Mouse (Mus musculus) splenic B cell, adult 2 months (primary cell): ENCODE measurements around the gene Mrgprb5.
"Not testable (repeated sequence)": the region's sequence is repeated elsewhere in the genome, so short reads cannot be mapped to it uniquely, and the experiment has no call there.

Experiments used
- DNase-seq: peaks from one replicate; pipeline ENCODE4 v3.0.0-alpha.2; 2011; ENCODE audit warnings: low read depth, low spot score
- H3K27me3 ChIP-seq: 2 replicates; pipeline ENCODE4 v1.6.1; 2012; ENCODE audit warnings: mild to moderate bottlenecking, low read length, moderate library complexity, mixed read lengths; ENCODE audit not compliant: control insufficient read depth, poor library complexity, insufficient read depth, severe bottlenecking
- H3K36me3 ChIP-seq: 2 replicates; pipeline ENCODE4 v1.6.1; 2012; ENCODE audit warnings: mild to moderate bottlenecking, low read length, moderate library complexity, mixed read lengths; ENCODE audit not compliant: control insufficient read depth, poor library complexity, insufficient read depth, severe bottlenecking

Gene Mrgprb5

DNA sequence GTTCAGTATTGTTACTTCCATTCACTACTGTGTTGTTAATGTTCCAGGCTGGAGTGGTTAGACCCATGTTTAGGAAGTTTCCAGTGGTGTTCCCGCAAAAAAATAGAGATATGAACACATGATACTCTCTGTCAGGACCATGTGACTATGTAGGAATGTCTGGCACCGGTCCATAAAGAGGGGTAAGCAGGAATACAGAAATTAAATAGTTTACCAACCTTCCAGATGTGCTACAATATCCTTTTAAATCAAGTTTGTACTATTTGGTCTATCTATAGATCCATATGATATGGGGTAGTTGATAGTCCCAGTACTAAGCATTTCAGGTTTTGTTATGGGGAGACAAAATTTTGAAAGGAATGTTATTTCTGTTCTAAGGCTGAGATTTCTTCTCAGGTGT lies at the start of gene Mrgprb5:
Mrgprb5 (minus strand) TSS at position 101 of the 400 bp plus-strand sequence.
- no peaks in the 10 kb centered on the region for H3K27me3 ChIP-seq
- no peaks in the 10 kb centered on the region for H3K36me3 ChIP-seq
- DNase-seq = no peak

- Histone ChIP-seq H3K27me3 (no peaks in the 10 kb centered on the region), H3K36me3 (no peaks in the 10 kb centered on the region)
- DNase-seq = no peak
Measured at GRCm38 (mm10) chr7:48199188-48199587, 30.4 kb upstream of the Mrgprb5 start, which contains the start of gene Mrgprb4. Gene Mrgprb4 (minus strand): TSS chr7:48199288.

DNA sequence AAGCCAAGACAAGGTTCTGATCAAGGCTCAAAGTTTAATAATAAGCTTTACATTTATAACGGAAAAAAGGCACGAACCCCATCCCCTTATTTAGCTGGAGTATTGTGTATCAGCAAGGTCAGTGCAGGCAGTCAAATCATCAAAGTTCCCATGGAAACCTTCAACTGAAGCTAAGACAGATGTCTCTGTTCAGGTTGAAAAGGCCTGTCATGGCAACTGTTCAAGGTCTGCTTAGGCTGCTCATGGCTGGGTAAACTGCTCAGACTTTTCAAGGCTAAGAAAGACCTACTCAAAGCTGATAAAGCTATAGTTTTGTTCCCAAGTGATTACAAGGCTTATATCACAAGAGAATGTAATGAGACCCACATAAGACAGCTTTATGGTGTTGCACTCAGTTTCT lies 1.3 kb downstream of the Mrgprb5 start:
- DNase-seq = no peak
- H3K27me3 ChIP-seq = no peaks in the 10 kb centered on the region
- no peaks in the 10 kb centered on the region for H3K36me3 ChIP-seq

GRCm38 (mm10) chr7:48138248-48138702 lies 30.5 kb downstream of the Mrgprb5 start:
- Histone ChIP-seq H3K27me3 (no peaks in the 10 kb centered on the region), H3K36me3 (no peaks in the 10 kb centered on the region)
- DNase-seq = peak; percentile 67

GRCm38 (mm10) chr7:48137216-48138077 lies 31.4 kb downstream of the Mrgprb5 start:
- H3K27me3 ChIP-seq = no peaks in the 10 kb centered on the region
- no peaks in the 10 kb centered on the region for H3K36me3 ChIP-seq
- peak; percentile 63 for DNase-seq

GRCm38 (mm10) chr7:48132674-48133073 lies 36.1 kb downstream of the Mrgprb5 start:
- H3K36me3 ChIP-seq = no peaks in the 10 kb centered on the region
- no peaks in the 10 kb centered on the region for H3K27me3 ChIP-seq

GRCm38 (mm10) chr7:48132247-48132646 lies 36.6 kb downstream of the Mrgprb5 start:
- H3K27me3 ChIP-seq, H3K36me3 ChIP-seq, DNase-seq: not testable (repeated sequence)

More at GRCm38 (mm10) chr7:48132674-48133073, 36.1 kb downstream of the Mrgprb5 start:
- no peak for DNase-seq

- not testable (repeated sequence) for DNase-seq, H3K27me3 ChIP-seq
Measured at GRCm38 (mm10) chr7:48131820-48132219, 37.0 kb downstream of the Mrgprb5 start.

DNA sequence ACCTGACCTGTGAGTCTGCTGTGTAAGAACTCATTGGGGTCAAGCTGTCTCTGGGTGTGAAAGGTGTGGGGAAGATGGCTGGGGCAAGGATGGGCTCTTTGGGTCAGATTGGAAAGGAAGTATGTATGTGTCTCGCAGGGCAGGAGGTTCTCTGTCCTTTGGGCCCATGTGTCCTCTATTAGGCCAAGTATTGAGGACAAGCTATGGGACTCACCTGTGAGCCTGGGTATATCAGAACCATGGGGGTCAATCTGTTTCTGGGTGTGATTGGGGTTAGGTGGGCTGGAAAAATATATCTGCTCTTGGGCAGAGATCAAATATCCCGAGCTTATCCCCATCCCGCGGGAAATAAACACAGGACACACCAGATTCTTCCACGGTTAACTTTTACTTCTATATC lies 45.0 kb downstream of the Mrgprb5 start:
- DNase-seq = no peak
- no peaks in the 10 kb centered on the region for H3K27me3 ChIP-seq
- H3K36me3 ChIP-seq = no peaks in the 10 kb centered on the region

More at GRCm38 (mm10) chr7:48131820-48132219, 37.0 kb downstream of the Mrgprb5 start:
- not testable (repeated sequence) for H3K36me3 ChIP-seq
